Mouse (Mus musculus): ENCODE results near the gene Mthfsl. TPM values are rescaled to one million over a fixed set of nuclear protein-coding genes. Genes with fewer than 3 reads are reported as not detected.

The Mthfsl gene
- polyA plus RNA-seq, 1 experiment from 2014 or later, result 41.1 TPM

Other genes with a start within 250 kb of the Mthfsl start
- 38.8 and 51.7 TPM in 2 replicates for gene Syncrip, start 237.7 kb downstream of the Mthfsl start, polyA plus RNA-seq (2015; fragmentation: Nextera tagmentation; extraction: Ambion mirVana)
- gene Zfp949, start 172.3 kb downstream of the Mthfsl start, polyA plus RNA-seq (2015; fragmentation: Nextera tagmentation; extraction: Ambion mirVana), result 6.8 and 7.2 TPM in 2 replicates
- gene Trim43a, start 139.4 kb downstream of the Mthfsl start, polyA plus RNA-seq (2015; fragmentation: Nextera tagmentation; extraction: Ambion mirVana), result 0.17 TPM in 1 of 2 replicates, not detected in the other
- 0.42 and 0.58 TPM in 2 replicates for gene Bcl2a1d, start 11.6 kb upstream of the Mthfsl start, polyA plus RNA-seq (2015; fragmentation: Nextera tagmentation; extraction: Ambion mirVana)
- not detected in 2 replicates for gene Trim43c, start 118.9 kb upstream of the Mthfsl start, polyA plus RNA-seq (2015; fragmentation: Nextera tagmentation; extraction: Ambion mirVana)
- gene Bcl2a1a, start 236.6 kb upstream of the Mthfsl start, polyA plus RNA-seq (2015; fragmentation: Nextera tagmentation; extraction: Ambion mirVana), result 0.22 and 0.65 TPM in 2 replicates